Comparison of ENCODE assay signal across 8 mouse cellular contexts in the genomic region with DNA sequence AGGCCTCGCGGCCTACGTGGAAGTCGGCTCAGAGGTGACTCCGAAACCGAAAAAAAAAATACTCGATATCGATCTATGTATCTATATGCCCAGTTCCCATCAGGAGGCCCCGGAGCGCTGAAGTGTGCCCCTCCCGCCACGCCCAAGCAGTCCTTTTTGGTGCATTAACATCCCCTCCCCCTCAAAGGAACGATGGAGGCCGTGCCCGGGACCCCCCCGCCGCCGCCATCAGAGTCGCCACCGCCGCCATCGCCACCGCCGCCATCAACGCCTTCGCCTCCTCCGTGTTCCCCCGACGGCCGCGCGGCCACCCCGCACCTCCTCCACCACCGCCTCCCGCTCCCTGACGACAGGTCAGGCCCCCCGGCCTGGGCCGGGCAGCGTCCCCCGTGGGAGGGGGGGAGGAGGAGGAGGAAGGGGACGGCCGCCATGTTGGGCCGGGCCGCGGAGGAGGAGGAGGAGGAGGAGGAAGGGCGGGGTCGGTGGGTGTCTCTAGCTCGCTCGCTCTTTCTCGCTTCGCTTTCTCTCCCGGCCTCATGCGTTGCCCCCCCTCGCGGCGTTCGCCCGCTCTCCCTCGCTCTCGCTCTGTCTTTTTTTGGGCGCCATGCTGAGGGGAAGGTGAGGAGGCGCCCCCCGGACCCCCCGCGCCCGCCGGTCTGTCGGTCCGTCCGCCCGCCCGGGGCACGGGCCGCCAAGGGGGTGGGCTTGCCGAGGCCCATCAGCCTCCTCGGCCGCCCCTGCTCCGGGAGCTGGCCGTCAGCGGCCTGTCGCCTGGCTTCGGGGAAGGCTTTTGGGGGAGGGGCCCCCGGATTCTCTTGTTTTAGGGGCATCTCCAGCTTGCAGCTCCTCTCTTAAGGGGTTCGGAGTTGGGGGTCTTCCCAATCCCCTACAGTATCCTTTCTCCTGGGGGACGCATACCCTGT. TPM values are rescaled to one million over a fixed set of nuclear protein-coding genes. Genes with fewer than 3 reads are reported as not detected.
A peak's percentile ranks its signal among the peaks of the same experiment; 100 is the strongest.
DNase-seq lines count a peak whose midpoint lies in the region; ATAC-seq and TF ChIP-seq lines count a peak whose summit lies in the region.

A gene (plus strand): TSS at position 222 of the 923 bp plus-strand sequence.

- peak within 1 kb of the TSS; percentile 77 for H3K4me3 ChIP-seq in heart, embryonic 12.5 days
- H3K4me3 ChIP-seq in kidney, postnatal 0 days (replicated peaks; ENCODE audit: low read depth, low read length): peak within 1 kb of the TSS; percentile 83
- peak within 1 kb of the TSS; percentile 90 for H3K4me3 ChIP-seq in liver, embryonic 12.5 days

- H3K36me3 ChIP-seq in heart, embryonic 12.5 days: no peaks in the 10 kb centered on the region
- no peaks in the 10 kb centered on the region for H3K36me3 ChIP-seq in kidney, postnatal 0 days (ENCODE audit: insufficient read depth, low read length)
- H3K36me3 ChIP-seq in liver, embryonic 12.5 days: peaks cover 14% of the 10 kb centered on the region; the same call in 1 of the 2 replicates
- peaks cover 2% of the 10 kb centered on the region; the same call in 1 of the 2 replicates for H3K36me3 ChIP-seq in splenic B cell, adult 2 months (ENCODE audit: control insufficient read depth, insufficient read depth, low read length, poor library complexity, severe bottlenecking)

- WGBS in heart, embryonic 12.5 days: under 1% methylated on average over 63 of the region's 85 CpGs
- under 1% methylated on average over 66 of the region's 85 CpGs for WGBS in kidney, postnatal 0 days
- WGBS in liver, embryonic 12.5 days (ENCODE audit: insufficient replicate concordance): under 1% methylated on average over 72 of the region's 85 CpGs

- no peaks in the 10 kb centered on the region for H3K9me3 ChIP-seq in heart, embryonic 12.5 days (replicated peaks)
- H3K9me3 ChIP-seq in kidney, postnatal 0 days (replicated peaks; ENCODE audit: low read length): no peaks in the 10 kb centered on the region
- no peaks in the 10 kb centered on the region for H3K9me3 ChIP-seq in liver, embryonic 12.5 days (replicated peaks)

- TF ChIP-seq CTCF in kidney, postnatal 0 days (IDR thresholded peaks at IDR 0.05; ENCODE audit: low read depth): no peak; the same call in 1 of the 2 replicates

- peak within 1 kb of the TSS; percentile 96 for H3K9ac ChIP-seq in heart, embryonic 12.5 days
- H3K9ac ChIP-seq in kidney, postnatal 0 days (ENCODE audit: low read depth, low read length): peak within 1 kb of the TSS; percentile 99
- H3K9ac ChIP-seq in liver, embryonic 12.5 days: peak within 1 kb of the TSS; percentile 100

- DNase-seq in CD4-positive, CD25-positive, alpha-beta regulatory T cell, adult 2 months (ENCODE audit: low read depth, low spot score): peak; percentile 92
- DNase-seq in brain, embryonic 18.5 days (ENCODE audit: low read depth, low spot score): peak; percentile 88
- peak; percentile 95 for DNase-seq in kidney, postnatal 0 days (ENCODE audit: low spot score)
- DNase-seq in naive thymus-derived CD4-positive, alpha-beta T cell, adult 2 months (ENCODE audit: low read depth): peak; percentile 92
- DNase-seq in splenic B cell, adult 2 months (ENCODE audit: low read depth, low spot score): peak; percentile 89

- ATAC-seq in erythroid progenitor cell, adult 5-6 weeks (replicated peaks; ENCODE audit: low FRiP score, poor library complexity, severe bottlenecking): peak; percentile 23
- peak; percentile 67 for ATAC-seq in heart, embryonic 12.5 days (ENCODE audit: insufficient number of reproducible peaks, low FRiP score)
- ATAC-seq in kidney, postnatal 0 days (replicated peaks; ENCODE audit: low FRiP score, low read depth): peak; percentile 5
- peak; percentile 53 for ATAC-seq in liver, embryonic 12.5 days

- peaks cover 34% of the 10 kb centered on the region for H3K4me1 ChIP-seq in heart, embryonic 12.5 days (replicated peaks)
- peaks cover 30% of the 10 kb centered on the region for H3K4me1 ChIP-seq in kidney, postnatal 0 days (replicated peaks; ENCODE audit: insufficient read depth, low read length)
- H3K4me1 ChIP-seq in liver, embryonic 12.5 days: peaks cover 45% of the 10 kb centered on the region

- H3K27me3 ChIP-seq in heart, embryonic 12.5 days (replicated peaks): no peaks in the 10 kb centered on the region
- no peaks in the 10 kb centered on the region for H3K27me3 ChIP-seq in kidney, postnatal 0 days (ENCODE audit: insufficient read depth, low read length)
- H3K27me3 ChIP-seq in liver, embryonic 12.5 days (replicated peaks): no peaks in the 10 kb centered on the region
- H3K27me3 ChIP-seq in splenic B cell, adult 2 months (ENCODE audit: control insufficient read depth, insufficient read depth, low read length, poor library complexity, severe bottlenecking): no peaks in the 10 kb centered on the region

- H3K4me2 ChIP-seq in heart, embryonic 12.5 days: peak within 1 kb of the TSS; percentile 91
- peak within 1 kb of the TSS; percentile 92 for H3K4me2 ChIP-seq in kidney, postnatal 0 days (ENCODE audit: low read length)
- H3K4me2 ChIP-seq in liver, embryonic 12.5 days: peak within 1 kb of the TSS; percentile 89

- peak within 1 kb of the TSS; percentile 100 for H3K27ac ChIP-seq in heart, embryonic 12.5 days (ENCODE audit: poor library complexity, severe bottlenecking)
- H3K27ac ChIP-seq in kidney, postnatal 0 days: peak within 1 kb of the TSS; percentile 100
- peak within 1 kb of the TSS; percentile 100 for H3K27ac ChIP-seq in liver, embryonic 12.5 days

RNA-seq across cellular contexts. Expression of the gene that starts here (rescaled TPM):
- 43.6 and 44.0 TPM in 2 replicates for total RNA-seq in erythroid progenitor cell, adult 5-6 weeks (2015; ENCODE audit: low replicate concordance)
- 89.2 and 100.0 TPM in 2 replicates for total RNA-seq in erythroid progenitor cell, adult 5-6 weeks (2017; ENCODE audit: low replicate concordance)
- polyA plus RNA-seq in heart, embryonic 12.5 days (2016; fragmentation: Nextera tagmentation; extraction: Ambion mirVana): 14.3 and 14.9 TPM in 2 replicates
- 9.6 and 10.4 TPM in 2 replicates for polyA plus RNA-seq in kidney, postnatal 0 days (2015; fragmentation: Nextera tagmentation; extraction: Ambion mirVana)
- polyA plus RNA-seq in liver, embryonic 12.5 days (2016; fragmentation: Nextera tagmentation; extraction: Ambion mirVana): 14.5 and 17.6 TPM in 2 replicates

Comparison
In these comparisons a context has a peak if more than half of its experiments do, and no peak if none do; other contexts are left out.
1. Peak in every context shown above with its lines: DNase-seq, ATAC-seq, H3K4me3 ChIP-seq and H3K27ac ChIP-seq.
2. ATAC-seq: peak in every context shown above with its lines; median percentile 67 in heart, embryonic 12.5 days; 53 in liver, embryonic 12.5 days; 23 in erythroid progenitor cell, adult 5-6 weeks; 5 in kidney, postnatal 0 days.